Mouse (Mus musculus): ENCODE measurements at regions not wholly inside any gene's neighbourhood (a gene's known extent, or its start where the extent isn't known, plus 50 kb on each side); places are given as distances from the start of the nearest gene placed in this dataset.

DNA sequence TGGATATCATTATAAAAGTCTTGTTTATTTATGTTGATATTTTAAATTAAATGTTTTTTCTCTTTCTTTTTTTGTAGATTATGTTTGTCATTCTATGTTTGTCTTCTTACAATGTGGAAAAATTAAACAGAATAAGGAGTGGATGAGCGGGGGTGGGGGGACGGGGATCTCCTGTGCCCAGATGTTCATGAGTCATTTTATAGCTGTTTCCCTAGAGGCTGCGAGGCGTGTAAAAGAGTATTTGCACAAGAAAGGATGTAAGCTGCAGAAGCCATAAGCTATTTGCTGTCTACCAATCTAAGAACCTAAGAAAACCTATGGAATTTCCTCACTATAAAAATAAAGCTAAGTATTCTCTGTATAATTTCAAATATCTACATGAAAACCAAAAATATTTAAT, 446.9 kb upstream of the Cwc22 start:
- WGBS, result 68% methylated on average over 4 of the region's 4 CpGs
- Histone ChIP-seq H3K9ac (no peak overlapping the region), H3K9me3 (replicated peaks) (no peaks in the 10 kb centered on the region), H3K4me1 (no peaks in the 10 kb centered on the region), H3K27me3 (no peaks in the 10 kb centered on the region), H3K36me3 (no peaks in the 10 kb centered on the region), H3K27ac (no peak overlapping the region), H3K4me3 (no peak overlapping the region), H3K4me2 (replicated peaks) (no peak overlapping the region)
- ATAC-seq (ENCODE audit: low FRiP score), result no peak

- peak; percentile 35; the same call in 1 of the 2 replicates for ATAC-seq (ENCODE audit: low FRiP score)
- no peaks in the 10 kb centered on the region for H3K27me3 ChIP-seq
- no peaks in the 10 kb centered on the region for H3K9me3 ChIP-seq (replicated peaks)
- H3K4me2 ChIP-seq (replicated peaks), result no peak overlapping the region
- 47% methylated on average over 2 of the region's 2 CpGs for WGBS
- no peak overlapping the region for H3K9ac ChIP-seq
- no peak overlapping the region for H3K4me3 ChIP-seq
- no peaks in the 10 kb centered on the region for H3K4me1 ChIP-seq
- H3K27ac ChIP-seq, result no peak overlapping the region
- H3K36me3 ChIP-seq, result no peaks in the 10 kb centered on the region
These were observed 446.2 kb upstream of the Cwc22 start for GRCm38 (mm10) chr2:78392425-78392824.

DNA sequence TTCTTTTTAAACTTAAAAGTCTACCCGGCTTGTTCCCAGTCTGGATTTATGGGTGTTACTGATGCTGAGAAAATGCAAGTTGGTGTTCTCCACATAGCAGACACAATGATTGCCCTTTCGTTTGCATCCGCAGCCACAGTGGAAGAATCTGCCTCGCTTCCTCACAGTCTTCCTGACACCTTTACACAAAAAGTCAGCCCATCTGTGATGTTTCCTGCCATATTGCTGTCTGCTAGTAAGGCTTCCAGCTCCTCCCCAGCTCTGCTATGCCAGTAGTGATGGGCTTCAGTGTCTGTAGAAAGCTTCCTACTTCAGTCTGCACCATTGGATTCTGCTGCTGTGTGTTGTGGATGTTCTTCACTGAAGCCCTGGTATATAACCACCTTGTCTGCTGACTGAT, 441.8 kb upstream of the Cwc22 start:
- ATAC-seq (ENCODE audit: low FRiP score), result no peak
- Histone ChIP-seq H3K27ac (no peak overlapping the region), H3K9me3 (replicated peaks) (no peaks in the 10 kb centered on the region), H3K4me1 (no peaks in the 10 kb centered on the region), H3K4me3 (no peak overlapping the region), H3K9ac (no peak overlapping the region), H3K27me3 (no peaks in the 10 kb centered on the region), H3K36me3 (no peaks in the 10 kb centered on the region), H3K4me2 (replicated peaks) (no peak overlapping the region)
- 80% methylated on average over 4 of the region's 4 CpGs for WGBS

DNA sequence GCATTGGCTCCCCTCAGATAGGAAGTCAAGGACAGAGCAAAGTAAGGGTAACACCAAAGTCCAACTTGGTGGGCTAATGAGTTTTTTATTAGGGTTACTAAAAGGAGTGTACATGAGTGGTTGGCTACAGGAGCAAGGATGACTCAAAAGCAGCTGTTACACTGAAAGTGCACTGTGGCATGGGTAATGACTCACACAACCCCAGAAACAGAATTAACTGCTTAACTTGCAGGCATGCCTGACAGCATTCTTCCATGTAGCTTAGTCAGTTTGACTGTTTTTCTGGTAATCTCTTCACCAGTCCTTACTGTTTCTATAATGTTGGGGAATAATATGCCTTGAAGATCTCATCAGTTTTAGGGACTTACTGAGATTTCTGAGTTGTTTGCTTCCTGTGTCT, 435.1 kb upstream of the Cwc22 start:
- H3K27me3 ChIP-seq, result no peaks in the 10 kb centered on the region
- H3K4me3 ChIP-seq, result no peak overlapping the region
- ATAC-seq (ENCODE audit: low FRiP score), result no peak
- no peak overlapping the region for H3K4me2 ChIP-seq (replicated peaks)
- no peaks in the 10 kb centered on the region for H3K9me3 ChIP-seq (replicated peaks)
- H3K9ac ChIP-seq, result no peak overlapping the region
- H3K27ac ChIP-seq, result no peak overlapping the region
- H3K36me3 ChIP-seq, result no peaks in the 10 kb centered on the region
- no peaks in the 10 kb centered on the region for H3K4me1 ChIP-seq

DNA sequence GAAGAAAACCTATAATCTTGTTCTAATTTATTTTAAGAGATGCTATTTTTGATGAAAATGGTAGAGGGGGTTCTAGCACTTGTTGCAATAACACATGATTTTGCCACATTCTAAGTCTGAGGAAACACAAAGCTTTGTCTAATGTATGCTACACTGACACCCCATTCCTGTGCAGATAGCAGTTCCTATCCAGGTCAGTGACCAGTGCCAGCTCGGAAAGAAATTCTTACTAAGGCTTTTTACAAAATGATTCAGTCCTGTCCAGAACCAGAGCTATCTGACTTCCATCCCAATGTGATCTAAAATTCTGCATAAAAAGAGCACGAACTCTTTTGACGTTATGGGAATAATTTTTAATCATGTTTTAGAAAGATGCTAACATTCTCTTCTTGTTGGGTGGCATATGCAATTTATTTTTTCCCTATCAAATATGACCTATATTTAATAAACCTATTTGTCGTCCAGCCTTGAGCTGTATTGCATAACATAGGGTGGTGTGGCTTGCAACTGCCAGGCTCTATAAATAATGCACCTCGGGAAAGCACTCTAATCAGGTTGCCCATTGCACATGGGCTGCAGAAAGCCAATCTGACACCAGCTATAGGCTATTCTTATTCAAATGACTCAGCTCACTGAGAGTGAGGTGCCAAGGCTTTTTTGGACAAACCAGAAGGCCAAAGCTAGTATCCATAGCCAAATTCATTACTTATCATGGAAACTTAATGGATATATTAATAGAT, 385.7 kb upstream of the Cwc22 start:
- Histone ChIP-seq H3K4me3 (no peak overlapping the region), H3K9ac (no peak overlapping the region), H3K9me3 (replicated peaks) (0 out of 2 replicates have a peak, but pooled peaks cover 4% of the 10 kb centered on the region), H3K4me2 (replicated peaks) (no peak overlapping the region), H3K27ac (no peak overlapping the region), H3K36me3 (no peaks in the 10 kb centered on the region), H3K4me1 (no peaks in the 10 kb centered on the region), H3K27me3 (no peaks in the 10 kb centered on the region)
- WGBS, result 81% methylated on average over 5 of the region's 5 CpGs
- no peak for ATAC-seq (ENCODE audit: low FRiP score)

GRCm38 (mm10) chr2:78326091-78326490, 379.9 kb upstream of the Cwc22 start:
- no peak overlapping the region for H3K27ac ChIP-seq
- 86% methylated on average over 2 of the region's 2 CpGs for WGBS
- no peaks in the 10 kb centered on the region for H3K27me3 ChIP-seq
- no peaks in the 10 kb centered on the region for H3K36me3 ChIP-seq
- H3K9ac ChIP-seq, result no peak overlapping the region
- ATAC-seq (ENCODE audit: low FRiP score), result no peak
- no peak overlapping the region for H3K4me2 ChIP-seq (replicated peaks)
- no peaks in the 10 kb centered on the region for H3K4me1 ChIP-seq
- H3K4me3 ChIP-seq, result no peak overlapping the region
- H3K9me3 ChIP-seq (replicated peaks), result 0 out of 2 replicates have a peak, but pooled peaks cover 4% of the 10 kb centered on the region

GRCm38 (mm10) chr2:78322216-78322965, 376.2 kb upstream of the Cwc22 start:
- H3K4me3 ChIP-seq, result no peak overlapping the region
- no peak overlapping the region for H3K9ac ChIP-seq
- no peak overlapping the region for H3K4me2 ChIP-seq (replicated peaks)
- no peaks in the 10 kb centered on the region for H3K9me3 ChIP-seq (replicated peaks)
- WGBS, result 63% methylated on average over 3 of the region's 3 CpGs
- H3K4me1 ChIP-seq, result no peaks in the 10 kb centered on the region
- no peak for ATAC-seq (ENCODE audit: low FRiP score)
- H3K27me3 ChIP-seq, result no peaks in the 10 kb centered on the region
- H3K27ac ChIP-seq, result no peak overlapping the region
- H3K36me3 ChIP-seq, result no peaks in the 10 kb centered on the region

GRCm38 (mm10) chr2:78311766-78312491, 365.8 kb upstream of the Cwc22 start:
- WGBS, result 75% methylated on average over 13 of the region's 13 CpGs

GRCm38 (mm10) chr2:78309361-78309760, 363.2 kb upstream of the Cwc22 start:
- ATAC-seq (ENCODE audit: low FRiP score), result no peak
- H3K9me3 ChIP-seq (replicated peaks), result no peaks in the 10 kb centered on the region
- H3K36me3 ChIP-seq, result no peaks in the 10 kb centered on the region
- no peaks in the 10 kb centered on the region for H3K27me3 ChIP-seq
- H3K4me3 ChIP-seq, result no peak overlapping the region
- no peak overlapping the region for H3K9ac ChIP-seq
- WGBS, result 68% methylated on average over 2 of the region's 2 CpGs
- H3K4me2 ChIP-seq (replicated peaks), result no peak overlapping the region
- H3K27ac ChIP-seq, result no peak overlapping the region
- H3K4me1 ChIP-seq, result no peaks in the 10 kb centered on the region

More at GRCm38 (mm10) chr2:78311766-78312491, 365.8 kb upstream of the Cwc22 start:
- peak; percentile 63 for ATAC-seq (ENCODE audit: low FRiP score)
- Histone ChIP-seq H3K4me2 (replicated peaks) (no peak overlapping the region), H3K4me3 (no peak overlapping the region), H3K27ac (no peak overlapping the region), H3K9me3 (replicated peaks) (no peaks in the 10 kb centered on the region), H3K9ac (no peak overlapping the region), H3K36me3 (no peaks in the 10 kb centered on the region), H3K27me3 (no peaks in the 10 kb centered on the region), H3K4me1 (no peaks in the 10 kb centered on the region)

- no peaks in the 10 kb centered on the region for H3K36me3 ChIP-seq
- H3K27me3 ChIP-seq, result no peaks in the 10 kb centered on the region
- H3K4me2 ChIP-seq (replicated peaks), result no peak overlapping the region
- H3K9me3 ChIP-seq (replicated peaks), result no peaks in the 10 kb centered on the region
- H3K27ac ChIP-seq, result no peak overlapping the region
- no peak overlapping the region for H3K9ac ChIP-seq
- no peak for ATAC-seq (ENCODE audit: low FRiP score)
- H3K4me1 ChIP-seq, result no peaks in the 10 kb centered on the region
- 69% methylated on average over 4 of the region's 4 CpGs for WGBS
- no peak overlapping the region for H3K4me3 ChIP-seq
These were observed 360.7 kb upstream of the Cwc22 start for GRCm38 (mm10) chr2:78306897-78307296.

GRCm38 (mm10) chr2:78291665-78292064, 345.5 kb upstream of the Cwc22 start:
- H3K9me3 ChIP-seq (replicated peaks), result no peaks in the 10 kb centered on the region
- no peaks in the 10 kb centered on the region for H3K36me3 ChIP-seq
- WGBS, result 36% methylated on average over 1 of the region's 1 CpGs
- no peak for ATAC-seq (ENCODE audit: low FRiP score)
- H3K9ac ChIP-seq, result no peak overlapping the region
- no peak overlapping the region for H3K4me2 ChIP-seq (replicated peaks)
- H3K4me3 ChIP-seq, result no peak overlapping the region
- H3K27me3 ChIP-seq, result no peaks in the 10 kb centered on the region
- H3K4me1 ChIP-seq, result no peaks in the 10 kb centered on the region
- H3K27ac ChIP-seq, result no peak overlapping the region

GRCm38 (mm10) chr2:78284806-78285205, 338.6 kb upstream of the Cwc22 start:
- Histone ChIP-seq H3K27ac (no peak overlapping the region), H3K4me1 (peaks cover 6% of the 10 kb centered on the region; the same call in 1 of the 2 replicates), H3K4me2 (replicated peaks) (no peak overlapping the region), H3K36me3 (no peaks in the 10 kb centered on the region), H3K27me3 (no peaks in the 10 kb centered on the region), H3K9ac (no peak overlapping the region), H3K9me3 (replicated peaks) (no peaks in the 10 kb centered on the region), H3K4me3 (no peak overlapping the region)
- peak; percentile 43; the same call in 1 of the 2 replicates for ATAC-seq (ENCODE audit: low FRiP score)
